Mouse (Mus musculus) myocyte (in vitro differentiated cells): ENCODE measurements at regions not wholly inside any gene's neighbourhood (a gene's known extent, or its start where the extent isn't known, plus 50 kb on each side); places are given as distances from the start of the nearest gene placed in this dataset.

ENCODE experiments used
- CEBPB ChIP-seq: IDR thresholded peaks from 2 replicates; pipeline ENCODE4 v1.6.1; 2011; ENCODE audit warnings: mild to moderate bottlenecking, moderate library complexity; ENCODE audit not compliant: poor library complexity, insufficient read depth, severe bottlenecking
- E2F4 ChIP-seq: IDR thresholded peaks from one replicate; pipeline ENCODE4 v1.6.1; 2011; ENCODE audit warnings: mild to moderate bottlenecking, control low read depth, moderate library complexity; ENCODE audit not compliant: insufficient read depth
- MAX ChIP-seq: IDR thresholded peaks from one replicate; pipeline ENCODE4 v1.6.1; 2011; ENCODE audit warnings: low read depth, mild to moderate bottlenecking, control low read depth
- MYOD1 ChIP-seq, 3 experiments: IDR thresholded peaks; one replicate each; pipeline ENCODE4 v1.6.1; 2011; ENCODE audit warnings: control low read depth in 2 of 3, low read depth in 2 of 3, mild to moderate bottlenecking in 2 of 3, moderate library complexity in 1 of 3; ENCODE audit not compliant: insufficient read length in 2 of 3, control insufficient read depth in 1 of 3
- MYOG ChIP-seq, 3 experiments: IDR thresholded peaks; one replicate each; pipeline ENCODE4 v1.6.1; 2011; ENCODE audit warnings: control low read depth in 2 of 3, low read depth in 2 of 3, mild to moderate bottlenecking in 2 of 3; ENCODE audit not compliant: insufficient read length in 2 of 3, control insufficient read depth in 1 of 3, insufficient read depth in 1 of 3
- POLR2A ChIP-seq: IDR thresholded peaks from one replicate; pipeline ENCODE4 v1.6.1; 2011; ENCODE audit warnings: low read depth, mild to moderate bottlenecking, control low read depth, moderate library complexity; ENCODE audit not compliant: insufficient read length
- POLR2AphosphoS2 ChIP-seq: IDR thresholded peaks from one replicate; pipeline ENCODE4 v1.6.1; 2011; ENCODE audit warnings: low read depth, control low read depth; ENCODE audit not compliant: insufficient read length
- REST ChIP-seq: IDR thresholded peaks from one replicate; pipeline ENCODE4 v1.6.1; 2011; ENCODE audit warnings: mild to moderate bottlenecking, control low read depth, moderate library complexity; ENCODE audit not compliant: insufficient read depth, insufficient read length
- SRF ChIP-seq: IDR thresholded peaks from one replicate; pipeline ENCODE4 v1.6.1; 2011; ENCODE audit warnings: low read depth; ENCODE audit not compliant: control insufficient read depth, insufficient read length
- TCF12 ChIP-seq: IDR thresholded peaks from one replicate; pipeline ENCODE4 v1.6.1; 2011; ENCODE audit warnings: mild to moderate bottlenecking, control low read depth; ENCODE audit not compliant: poor library complexity, insufficient read depth, severe bottlenecking
- TCF3 ChIP-seq: IDR thresholded peaks from one replicate; pipeline ENCODE4 v1.6.1; 2011; ENCODE audit warnings: low read depth, control low read depth; ENCODE audit not compliant: insufficient read length
- USF1 ChIP-seq: IDR thresholded peaks from one replicate; pipeline ENCODE4 v1.6.1; 2011; ENCODE audit warnings: low read depth, mild to moderate bottlenecking, control low read depth, moderate library complexity

DNA sequence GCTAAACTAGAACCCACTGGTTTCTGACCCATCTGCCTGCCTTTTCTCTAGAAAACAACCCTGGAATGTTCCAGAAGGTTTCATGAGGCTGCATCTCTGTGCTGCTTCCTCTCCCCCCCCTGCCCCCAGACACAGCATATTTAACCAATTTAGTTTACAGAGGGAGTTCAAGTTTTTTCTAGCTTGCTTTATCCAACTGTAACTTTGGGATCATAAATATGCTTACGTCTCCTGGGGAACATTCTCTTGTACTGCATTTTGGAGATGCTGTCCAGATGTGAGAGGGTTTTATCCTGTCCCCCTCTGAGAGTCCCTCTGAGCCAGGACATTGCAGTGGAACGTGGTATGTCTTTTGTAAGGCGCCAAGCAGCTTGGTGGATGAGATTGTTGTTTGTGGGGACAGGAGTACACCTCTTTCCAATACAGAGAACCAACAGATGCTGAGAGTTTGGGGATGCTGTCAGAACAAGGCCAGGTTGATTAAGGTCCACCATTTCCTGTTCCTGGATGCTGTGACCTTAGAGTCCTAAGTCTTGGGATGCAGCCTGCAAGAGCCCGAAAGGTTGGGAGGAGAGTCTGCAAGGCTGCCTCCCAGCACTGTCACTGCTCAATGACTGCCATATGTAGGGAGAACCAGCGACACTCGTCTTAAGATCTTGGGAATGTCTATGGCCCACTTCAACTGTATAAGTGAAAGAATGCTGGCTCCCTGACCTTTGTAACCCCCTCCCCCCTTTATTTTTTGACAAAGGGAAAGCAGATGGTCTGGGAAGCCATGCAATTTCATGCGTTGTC lies 51.4 kb upstream of the Tut7 start:
- TF ChIP-seq POLR2A (no peak), USF1 (no peak), E2F4 (no peak), MYOG (IDR thresholded peaks at IDR 0.05; ENCODE audit: control insufficient read depth in 1 of 3, insufficient read depth in 1 of 3, insufficient read length in 2 of 3, low read depth in 2 of 3) (no peak), SRF (no peak), TCF12 (no peak), CEBPB (no peak), MAX (no peak), REST (no peak), POLR2AphosphoS2 (no peak), TCF3 (no peak), MYOD1 (IDR thresholded peaks at IDR 0.05; ENCODE audit: control insufficient read depth in 1 of 3, insufficient read length in 2 of 3, low read depth in 2 of 3) (no peak)
